Mouse (Mus musculus): ENCODE measurements around the gene Olfr1026. TPM values are rescaled to one million over a fixed set of nuclear protein-coding genes. Genes with fewer than 3 reads are reported as not detected.

The Olfr1026 gene
- total RNA-seq (2022): not detected

- DNase-seq (ENCODE audit: low spot score): no peak
Observed at GRCm38 (mm10) chr2:85921258-85921657, at the start of gene Olfr1026. Olfr1026 (plus strand) TSS chr2:85921558.

- DNase-seq (ENCODE audit: low spot score): no peak
Observed at GRCm38 (mm10) chr2:85885340-85885739, 36.0 kb upstream of the Olfr1026 start, which contains the start of gene Olfr1023. Olfr1023 (plus strand) TSS chr2:85885640.

- no peak for DNase-seq (ENCODE audit: low spot score)
Observed at GRCm38 (mm10) chr2:85904952-85905351, 16.4 kb upstream of the Olfr1026 start, which contains the start of gene Olfr1024. Olfr1024 (minus strand) TSS chr2:85905052.

DNA sequence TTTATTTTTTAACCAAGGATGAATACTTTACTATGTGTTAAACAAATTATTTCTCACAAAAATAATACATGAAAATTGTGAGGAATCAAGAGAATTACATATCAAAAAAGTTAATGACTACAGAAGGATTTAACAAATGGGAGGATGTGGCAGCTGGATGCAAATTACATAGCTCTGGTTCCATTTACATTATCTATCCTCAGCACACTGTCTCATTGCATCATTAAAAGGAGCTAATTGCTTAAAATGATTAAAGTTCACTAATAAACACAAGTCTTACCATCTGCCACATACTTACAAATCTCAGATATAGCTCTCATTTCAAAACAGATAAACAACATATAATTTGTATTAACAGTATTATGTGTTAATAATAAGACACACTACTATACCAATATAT, 8.2 kb upstream of the Olfr1026 start:
- no peak for DNase-seq (ENCODE audit: low spot score)

- no peak for DNase-seq (ENCODE audit: low spot score)
Observed at GRCm38 (mm10) chr2:85914893-85915292, 6.5 kb upstream of the Olfr1026 start, which contains the start of gene Olfr1025-ps1. Olfr1025-ps1 (plus strand) TSS chr2:85915193.

DNA sequence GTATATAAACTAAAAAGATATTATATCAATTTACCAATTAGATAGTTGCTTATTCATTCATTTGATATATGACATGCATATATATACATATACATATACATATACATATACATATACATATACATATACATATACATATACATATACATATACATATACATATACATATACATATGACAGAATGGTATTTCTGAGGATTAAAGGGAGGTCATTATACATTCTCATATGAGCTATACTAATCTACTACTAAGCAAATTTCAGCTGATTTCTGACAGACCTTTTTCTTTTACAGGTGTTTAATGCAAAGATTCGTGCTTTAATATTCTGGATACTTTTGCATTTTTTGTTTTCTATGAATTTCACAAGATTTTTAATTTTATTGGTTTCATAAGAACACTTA, 28.8 kb downstream of the Olfr1026 start, which contains the start of gene Olfr1028:
Olfr1028 (plus strand) TSS at position 301 of the 400 bp plus-strand sequence.
- no peak for DNase-seq (ENCODE audit: low spot score)

DNA sequence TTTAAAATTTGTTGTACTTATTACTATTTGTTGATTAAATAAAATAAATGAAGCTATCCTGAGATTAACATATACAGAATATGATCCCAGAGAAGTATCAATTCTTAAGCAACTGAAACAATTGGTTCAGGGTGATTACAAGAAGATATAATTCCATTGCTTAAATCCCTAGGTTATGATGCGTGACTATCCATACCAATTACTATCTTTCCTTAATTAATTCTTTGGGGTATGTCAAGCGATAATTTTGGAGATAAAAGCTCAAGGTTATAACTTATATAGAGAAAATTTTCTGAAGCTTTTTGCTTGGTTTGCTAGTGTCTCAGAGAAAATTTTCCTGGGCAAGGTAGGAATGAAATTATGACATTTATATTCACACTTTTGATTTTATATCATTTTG, 52.2 kb downstream of the Olfr1026 start, which contains the start of gene Olfr1029:
Olfr1029 (plus strand) TSS at position 301 of the 400 bp plus-strand sequence.
- DNase-seq (ENCODE audit: low spot score): no peak

Other genes starting within 250 kb of the Olfr1026 start
- gene Olfr1006, start 242.8 kb upstream of the Olfr1026 start, total RNA-seq (2022): not detected
- not detected for gene Olfr1008, start 232.1 kb upstream of the Olfr1026 start, total RNA-seq (2022)
- not detected for gene Olfr1009, start 206.1 kb upstream of the Olfr1026 start, total RNA-seq (2022)
- not detected for gene Olfr1012, start 158.8 kb upstream of the Olfr1026 start, total RNA-seq (2022)
- not detected for gene Olfr1013, start 154.5 kb upstream of the Olfr1026 start, total RNA-seq (2022)
- gene Olfr1014, start 148.8 kb upstream of the Olfr1026 start, total RNA-seq (2022): not detected
- not detected for gene Olfr1015, start 139.5 kb upstream of the Olfr1026 start, total RNA-seq (2022)
- not detected for gene Olfr1016, start 119.0 kb upstream of the Olfr1026 start, total RNA-seq (2022)
- not detected for gene Olfr1018, start 103.1 kb upstream of the Olfr1026 start, total RNA-seq (2022)
- gene Olfr1019, start 76.1 kb upstream of the Olfr1026 start, total RNA-seq (2022): not detected
- not detected for gene Olfr1020, start 74.5 kb upstream of the Olfr1026 start, total RNA-seq (2022)
- gene Olfr1022, start 53.0 kb upstream of the Olfr1026 start, total RNA-seq (2022): not detected
- not detected for gene Olfr1023, start 35.9 kb upstream of the Olfr1026 start, total RNA-seq (2022)
- gene Olfr1024, start 16.5 kb upstream of the Olfr1026 start, total RNA-seq (2022): not detected
- not detected for gene Olfr1025-ps1, start 6.4 kb upstream of the Olfr1026 start, total RNA-seq (2022)
- gene Olfr1028, start 28.9 kb downstream of the Olfr1026 start, total RNA-seq (2022): not detected
- gene Olfr1029, start 52.3 kb downstream of the Olfr1026 start, total RNA-seq (2022): not detected
- gene Olfr1030, start 57.7 kb downstream of the Olfr1026 start, total RNA-seq (2022): not detected
- not detected for gene Olfr1031, start 68.7 kb downstream of the Olfr1026 start, total RNA-seq (2022)
- not detected for gene Olfr1032, start 84.0 kb downstream of the Olfr1026 start, total RNA-seq (2022)
- gene Olfr1033, start 99.1 kb downstream of the Olfr1026 start, total RNA-seq (2022): 1 to 10 TPM; 2.0 to 5.0 (median 3.4) TPM
- under 1 TPM; 0.19 to 0.28 (median 0.24) TPM for gene Olfr1034, start 124.3 kb downstream of the Olfr1026 start, total RNA-seq (2022)
- gene Olfr1036, start 152.4 kb downstream of the Olfr1026 start, total RNA-seq (2022): not detected
- not detected for gene Olfr1037, start 165.8 kb downstream of the Olfr1026 start, total RNA-seq (2022)
- gene Olfr1039, start 214.4 kb downstream of the Olfr1026 start, total RNA-seq (2022): not detected
- gene Olfr1040, start 225.2 kb downstream of the Olfr1026 start, total RNA-seq (2022): not detected
- not detected for gene Olfr1042, start 240.3 kb downstream of the Olfr1026 start, total RNA-seq (2022)
- not detected for gene Olfr1043, start 246.0 kb downstream of the Olfr1026 start, total RNA-seq (2022)

All from heart, adult 8-10 months (tissue).